Mouse (Mus musculus): ENCODE measurements around the gene Serpinb9b.

The Serpinb9b gene

DNA sequence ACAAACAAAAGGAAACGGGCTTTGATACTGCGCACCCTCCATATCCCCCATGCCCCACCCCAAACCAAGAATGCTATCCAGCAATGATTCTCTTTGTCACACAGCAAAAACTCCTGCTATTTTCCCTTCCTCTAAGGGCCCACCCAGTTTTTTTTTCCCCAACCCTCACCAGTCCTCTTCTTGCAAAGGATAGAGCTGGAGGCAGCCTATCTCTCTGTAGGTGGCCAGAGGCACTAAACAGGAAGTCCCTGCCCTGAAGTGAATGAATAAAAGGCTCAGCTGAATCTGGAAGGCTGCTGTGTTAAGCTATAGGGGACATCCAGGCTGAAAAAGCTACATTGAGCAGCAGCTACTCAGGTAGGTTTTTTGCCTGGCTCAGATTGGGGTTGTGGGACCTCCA lies at the start of gene Serpinb9b:
Gene Serpinb9b, plus strand, starts transcription at position 173 of the 400 bp plus-strand sequence.
- no peak for DNase-seq (ENCODE audit: inconsistent age in 2 of 2, low spot score in 1 of 2)

DNA sequence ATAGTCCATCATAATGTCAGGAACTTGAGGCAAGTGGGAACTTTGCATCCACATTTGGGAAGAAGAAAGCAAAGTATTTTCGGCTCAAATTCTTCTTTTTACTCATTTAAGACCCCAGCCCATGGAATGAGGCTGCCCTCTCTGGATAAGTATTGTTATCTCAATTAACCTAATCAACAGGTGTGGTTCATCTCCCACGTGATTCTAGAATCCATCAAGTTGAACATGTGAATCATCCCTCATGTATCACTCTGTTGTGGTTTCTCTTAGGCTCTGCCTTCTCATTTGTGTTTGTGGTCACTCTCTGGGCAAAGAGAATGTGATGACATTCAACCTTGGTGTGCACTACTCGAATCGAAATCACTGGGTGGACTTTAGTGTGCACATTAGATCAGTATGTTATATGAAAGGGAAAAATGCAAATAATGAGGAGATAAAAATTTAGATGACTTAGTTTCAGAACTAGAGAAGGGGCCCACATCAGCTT lies 44.6 kb upstream of the Serpinb9b start:
- no peak for DNase-seq (ENCODE audit: inconsistent age in 2 of 2, low spot score in 1 of 2)

DNA sequence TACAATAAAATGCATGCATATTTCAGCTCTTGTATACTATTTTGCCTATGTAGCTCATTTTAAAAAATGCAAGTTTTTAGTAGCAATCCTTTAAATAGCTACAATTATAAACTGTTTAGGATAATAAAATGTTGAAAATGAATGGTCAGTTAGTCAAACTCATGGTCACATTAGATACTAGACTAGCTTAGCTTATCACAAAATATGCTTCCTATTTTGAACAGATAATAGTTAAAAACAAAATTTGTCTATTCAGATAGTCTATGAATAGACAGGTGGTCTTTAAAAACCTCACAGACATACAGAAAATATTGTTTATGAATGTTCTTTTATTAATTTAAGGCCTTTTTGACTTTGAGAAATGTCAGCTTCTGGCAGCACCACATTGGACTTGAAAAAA lies 41.0 kb upstream of the Serpinb9b start:
- DNase-seq (ENCODE audit: inconsistent age in 2 of 2, low spot score in 1 of 2): no peak

DNA sequence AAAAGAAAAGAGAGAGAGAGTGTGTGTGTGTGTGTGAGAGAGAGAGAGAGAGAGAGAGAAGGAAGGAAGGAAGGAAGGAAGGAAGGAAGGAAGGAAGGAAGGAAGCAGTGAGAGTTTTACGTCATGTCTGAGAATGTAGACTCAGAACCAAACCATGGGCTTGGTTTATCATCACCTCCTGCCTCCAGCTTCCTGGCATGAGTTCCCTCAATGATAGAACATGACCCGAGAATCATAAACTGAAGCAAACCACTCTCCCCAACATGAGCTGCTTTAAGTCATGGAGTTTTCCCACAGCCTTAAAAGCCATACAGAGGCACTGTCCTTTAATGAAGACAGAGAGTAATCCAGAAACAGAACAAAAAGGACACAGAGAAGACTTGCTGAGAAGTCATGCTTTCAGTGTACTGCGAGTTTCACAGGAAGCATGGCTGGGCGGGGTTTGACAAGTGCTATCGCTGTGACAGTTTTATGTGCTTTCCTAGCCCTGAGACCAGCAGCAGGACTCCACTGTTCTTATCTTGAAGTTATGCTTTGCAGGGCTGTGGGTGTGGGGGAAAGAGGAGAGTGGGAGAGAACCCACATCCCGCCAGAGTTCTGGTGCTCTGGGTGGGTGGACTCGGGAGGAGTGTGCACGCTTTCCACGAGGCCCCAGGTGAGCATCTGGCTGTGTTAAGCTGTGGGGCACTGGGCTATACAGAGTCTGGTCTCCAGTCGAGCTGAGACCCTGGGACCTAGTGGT lies 33.9 kb upstream of the Serpinb9b start:
- peak; percentile 48 to 81 for DNase-seq (ENCODE audit: inconsistent age in 2 of 2, low spot score in 1 of 2)

DNA sequence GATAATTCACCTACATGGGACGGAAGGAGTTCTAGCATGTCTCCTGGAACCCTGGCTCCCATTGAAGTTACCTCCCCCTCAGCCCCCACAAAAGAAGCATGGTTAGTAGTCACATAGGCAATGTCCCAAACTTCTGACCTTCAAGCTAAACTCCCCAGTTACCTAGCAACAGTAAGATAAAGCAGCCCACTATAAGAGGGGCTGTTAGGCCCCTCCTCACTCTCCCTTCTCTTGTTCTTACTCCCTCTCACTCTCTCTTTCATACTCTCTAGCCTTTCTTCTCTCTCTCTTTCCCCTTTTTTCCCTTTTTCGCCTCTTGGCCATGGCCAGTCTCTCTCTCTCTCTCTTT lies 33.3 kb upstream of the Serpinb9b start:
- no peak for DNase-seq (ENCODE audit: inconsistent age in 2 of 2, low spot score in 1 of 2)

DNA sequence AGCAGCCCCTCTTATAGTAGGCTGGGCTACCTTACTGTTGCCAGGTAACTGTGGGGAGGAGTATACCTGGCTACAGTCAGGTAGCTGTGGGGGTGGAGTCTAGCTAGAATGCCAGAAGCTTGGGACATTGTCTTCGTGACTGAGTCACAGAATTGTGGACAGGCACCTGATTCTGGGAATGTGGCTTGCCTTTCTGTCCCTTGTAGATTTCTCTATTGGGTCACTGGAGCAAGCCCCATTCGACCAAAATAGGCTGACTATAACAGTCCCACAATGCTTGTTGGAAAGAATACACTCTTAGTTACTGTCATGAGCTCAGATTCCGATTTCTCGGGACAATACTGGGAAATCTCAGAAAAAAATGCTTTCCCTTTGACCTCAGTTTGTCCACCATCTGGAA lies 32.2 kb upstream of the Serpinb9b start:
- DNase-seq (ENCODE audit: inconsistent age in 2 of 2, low spot score in 1 of 2): peak; percentile 23 to 80

DNA sequence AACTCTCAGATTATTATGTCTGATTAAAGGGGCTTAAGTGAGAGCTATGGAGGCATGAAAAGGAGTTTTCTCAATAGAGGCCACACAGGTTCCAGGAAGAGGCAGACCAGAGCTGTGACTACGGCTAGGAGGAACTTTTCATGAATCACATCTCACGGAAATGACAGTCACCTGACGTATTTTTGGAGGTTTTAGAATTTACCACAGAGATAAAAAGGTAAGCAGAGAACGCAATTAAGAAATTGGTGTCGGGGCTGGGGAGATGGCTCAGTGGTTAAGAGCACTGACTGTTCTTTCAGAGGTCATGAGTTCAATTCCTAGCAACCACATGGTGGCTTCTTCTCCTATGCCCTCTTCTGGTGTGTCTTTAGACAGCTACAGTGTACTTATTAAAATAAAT lies 25.9 kb upstream of the Serpinb9b start:
- DNase-seq (ENCODE audit: inconsistent age in 2 of 2, low spot score in 1 of 2): no peak

DNA sequence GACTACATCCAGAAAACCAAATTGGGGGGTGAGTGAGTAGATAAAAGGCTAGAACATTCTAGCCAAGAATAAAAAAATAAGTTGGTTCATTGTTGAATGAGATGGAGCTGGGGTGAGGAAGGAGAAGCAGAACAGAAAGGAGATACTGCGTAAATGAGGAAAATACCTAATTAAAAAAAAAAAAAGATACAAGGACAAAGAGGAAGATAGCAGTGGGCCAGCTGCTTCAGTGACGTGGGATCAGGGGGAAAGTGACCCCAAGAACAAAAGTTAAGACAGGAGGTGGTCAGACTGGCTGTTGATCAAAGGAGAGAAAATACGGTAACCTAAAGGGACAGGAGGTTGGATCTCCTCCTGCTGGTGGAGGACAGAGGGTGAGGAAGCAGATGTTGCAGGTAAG lies 24.3 kb upstream of the Serpinb9b start, which contains the start of gene Serpinb9:
Gene Serpinb9, plus strand, starts transcription at position 301 of the 400 bp plus-strand sequence.
- DNase-seq (ENCODE audit: inconsistent age in 2 of 2, low spot score in 1 of 2): no peak

DNA sequence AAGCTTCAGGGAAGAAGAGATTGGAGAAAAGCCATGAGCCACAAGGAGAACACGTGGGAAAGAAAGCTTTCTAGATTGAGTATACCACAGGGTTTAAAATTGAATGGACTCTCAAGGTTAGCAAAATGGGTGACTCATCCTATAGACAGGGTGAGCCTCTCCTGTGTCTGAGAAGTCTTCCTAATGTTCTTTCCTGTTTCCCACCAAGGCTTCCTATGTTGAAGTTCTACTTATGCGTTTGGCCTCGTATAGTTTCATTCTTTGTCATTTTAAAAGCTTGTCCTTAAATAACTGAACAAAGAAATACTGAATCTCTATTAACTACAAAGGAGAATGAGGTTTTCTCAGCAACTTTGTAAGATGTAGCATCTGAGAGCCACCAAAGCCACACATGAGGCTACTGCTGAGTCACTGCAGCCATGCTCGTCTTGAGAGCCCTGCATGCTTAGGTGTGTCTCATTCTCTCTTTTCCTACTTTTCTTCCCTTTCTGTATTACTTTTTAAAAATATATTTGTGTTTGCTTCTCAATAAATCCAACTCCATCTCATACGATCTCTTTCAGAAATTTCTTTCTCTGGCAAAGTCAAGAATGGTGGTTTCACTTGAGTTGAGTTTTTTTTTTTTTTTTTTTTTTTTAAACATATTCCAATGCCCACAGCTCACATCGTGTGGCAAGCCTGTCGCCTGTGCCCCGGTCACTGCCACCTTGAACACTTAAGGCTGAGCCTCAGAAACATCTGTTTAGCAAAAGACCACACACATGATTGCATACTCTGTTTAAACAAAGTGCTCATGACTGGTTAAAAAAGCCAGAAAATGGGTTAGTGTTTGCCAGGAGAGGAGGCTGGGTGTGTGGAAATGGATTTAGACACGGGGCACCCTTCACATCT lies 23.4 kb upstream of the Serpinb9b start:
- peak in 1 of 2 experiments; percentile 55 for DNase-seq (ENCODE audit: inconsistent age in 2 of 2, low spot score in 1 of 2)

DNA sequence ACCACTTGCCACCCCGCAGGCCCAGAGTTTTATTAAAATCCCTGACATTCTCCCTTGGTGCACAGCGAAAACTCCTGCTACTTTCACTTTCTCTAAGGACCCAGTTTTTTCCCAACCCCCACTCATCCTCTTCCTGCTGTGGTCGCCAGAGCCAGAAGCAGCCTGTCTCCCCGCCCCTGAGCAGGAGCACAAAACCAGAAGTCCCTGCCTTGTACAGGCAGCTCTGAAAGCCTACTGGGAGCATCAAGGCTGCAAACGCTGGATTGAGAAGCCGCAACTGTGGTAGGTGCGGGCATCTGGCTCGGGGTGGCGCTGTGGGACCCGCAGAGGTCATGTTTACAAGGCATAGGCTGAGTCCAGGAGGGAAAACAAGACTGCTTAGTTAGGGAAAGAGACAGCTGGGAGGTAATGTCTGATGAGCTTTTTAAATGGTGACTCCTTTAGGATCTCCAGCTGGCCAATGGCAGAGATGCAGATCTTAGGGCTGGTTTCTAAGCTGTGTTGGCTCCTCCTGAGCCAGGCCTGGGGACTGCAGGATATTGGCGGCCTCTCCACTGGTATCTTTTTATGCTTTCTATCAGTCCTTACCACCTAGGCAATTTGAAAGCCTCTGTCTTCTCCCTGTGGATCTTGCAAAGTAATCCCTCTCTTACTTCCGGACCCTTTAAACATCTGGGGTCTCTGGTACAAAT lies 22.7 kb upstream of the Serpinb9b start:
- peak; percentile 93 to 98 for DNase-seq (ENCODE audit: inconsistent age in 2 of 2, low spot score in 1 of 2)

DNA sequence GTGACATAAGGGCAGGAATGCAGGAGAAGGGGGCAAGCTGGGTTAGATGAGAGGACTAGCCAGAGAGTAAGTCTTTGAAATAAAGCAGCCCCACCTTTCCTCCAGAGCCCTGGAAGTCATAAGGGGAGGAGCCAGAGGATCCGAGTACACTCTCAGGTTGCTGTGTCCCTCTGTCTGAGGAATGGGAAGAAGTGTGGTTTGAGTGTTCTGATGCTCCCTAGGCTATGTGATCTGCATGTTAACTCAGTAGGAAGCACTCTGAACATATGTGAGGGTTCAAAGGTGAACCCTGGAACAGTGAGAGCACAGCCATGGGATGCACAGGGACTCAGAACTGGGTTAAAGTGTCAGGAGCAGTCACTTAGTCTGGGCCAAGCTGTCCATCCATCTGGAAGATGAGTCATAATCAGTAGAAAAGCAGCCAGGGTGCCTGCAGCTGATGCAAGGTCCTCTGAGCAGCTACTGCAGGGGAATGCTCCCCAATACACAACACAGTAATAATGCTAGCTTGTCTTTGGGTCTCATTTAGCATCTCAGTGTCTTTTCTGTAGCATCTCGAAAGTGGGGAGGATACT lies 21.6 kb upstream of the Serpinb9b start:
- peak; percentile 22 to 74 for DNase-seq (ENCODE audit: inconsistent age in 2 of 2, low spot score in 1 of 2)

DNA sequence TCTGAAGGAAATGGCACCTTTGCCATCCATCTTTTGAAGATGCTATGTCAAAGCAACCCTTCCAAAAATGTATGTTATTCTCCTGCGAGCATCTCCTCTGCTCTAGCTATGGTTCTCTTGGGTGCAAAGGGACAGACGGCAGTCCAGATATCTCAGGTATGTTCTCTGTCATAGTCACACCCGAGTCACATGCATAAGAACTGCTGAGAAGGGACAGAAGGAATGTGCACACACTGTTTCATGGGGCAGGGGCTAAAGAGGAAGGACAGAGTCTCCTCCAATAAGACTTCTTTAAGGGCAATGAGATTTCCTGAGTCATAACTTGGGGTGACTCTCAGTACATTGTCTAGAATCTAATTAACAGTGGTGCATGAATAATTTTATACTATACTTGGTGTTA lies 20.7 kb upstream of the Serpinb9b start:
- DNase-seq (ENCODE audit: inconsistent age in 2 of 2, low spot score in 1 of 2): no peak

DNA sequence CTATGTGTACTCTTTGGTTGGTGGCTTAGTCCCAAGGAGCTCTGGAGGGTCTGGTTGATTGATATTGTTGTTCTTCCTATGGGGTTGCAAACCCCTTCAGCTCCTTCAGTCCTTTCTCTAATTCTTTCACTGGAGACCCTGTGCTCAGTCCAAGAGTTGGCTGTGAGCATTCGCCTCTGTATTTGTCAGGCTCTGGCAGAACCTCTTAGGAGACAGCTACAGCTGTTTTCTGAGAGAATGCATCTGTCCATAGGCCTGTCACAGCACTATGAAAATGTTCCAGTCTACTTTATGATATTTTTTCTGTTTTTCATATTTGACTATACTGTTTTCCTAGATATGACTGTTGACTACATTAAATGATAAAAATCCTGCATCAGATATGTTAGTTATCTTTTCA lies 14.8 kb upstream of the Serpinb9b start:
- DNase-seq (ENCODE audit: inconsistent age in 2 of 2, low spot score in 1 of 2): no peak

DNA sequence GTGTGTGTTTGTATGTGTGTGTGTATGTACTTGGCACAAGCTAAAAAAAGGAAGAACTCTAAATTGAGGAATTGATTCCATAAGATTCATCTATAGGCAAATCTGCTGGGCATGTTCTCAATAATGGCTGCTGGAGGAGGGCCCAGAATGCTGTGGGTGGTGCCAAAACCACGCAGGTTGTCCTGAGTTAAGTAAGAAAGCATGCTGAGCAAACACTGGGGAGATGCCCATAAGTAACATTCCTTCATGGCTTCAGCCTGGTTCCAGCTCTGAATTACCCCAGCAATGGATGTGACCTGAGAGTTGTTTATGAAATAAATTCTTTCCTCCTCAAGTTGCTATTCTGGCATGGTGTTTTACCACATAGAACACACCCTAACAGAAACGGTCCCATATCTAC lies 13.9 kb upstream of the Serpinb9b start:
- no peak for DNase-seq (ENCODE audit: inconsistent age in 2 of 2, low spot score in 1 of 2)

DNA sequence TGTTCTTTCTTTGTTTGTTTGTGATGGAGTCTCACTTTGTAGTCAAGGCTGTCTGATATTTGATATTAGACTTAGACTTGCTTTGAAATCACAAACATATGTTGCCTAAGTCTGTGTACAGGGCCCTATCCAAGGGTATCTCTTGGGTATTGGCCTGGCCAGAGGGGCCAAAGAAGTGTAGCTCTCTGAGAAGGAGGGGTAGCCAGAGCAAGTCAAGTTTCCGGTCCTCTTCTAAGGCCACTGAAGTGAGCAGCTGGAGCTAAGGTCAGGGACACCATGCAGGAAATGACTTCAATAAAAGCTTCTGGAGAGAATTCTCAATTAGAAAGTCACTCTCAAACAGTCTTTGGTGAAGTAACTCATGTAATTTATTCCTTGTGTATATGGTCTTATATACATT lies 4.8 kb upstream of the Serpinb9b start:
- DNase-seq (ENCODE audit: inconsistent age in 2 of 2, low spot score in 1 of 2): no peak

DNA sequence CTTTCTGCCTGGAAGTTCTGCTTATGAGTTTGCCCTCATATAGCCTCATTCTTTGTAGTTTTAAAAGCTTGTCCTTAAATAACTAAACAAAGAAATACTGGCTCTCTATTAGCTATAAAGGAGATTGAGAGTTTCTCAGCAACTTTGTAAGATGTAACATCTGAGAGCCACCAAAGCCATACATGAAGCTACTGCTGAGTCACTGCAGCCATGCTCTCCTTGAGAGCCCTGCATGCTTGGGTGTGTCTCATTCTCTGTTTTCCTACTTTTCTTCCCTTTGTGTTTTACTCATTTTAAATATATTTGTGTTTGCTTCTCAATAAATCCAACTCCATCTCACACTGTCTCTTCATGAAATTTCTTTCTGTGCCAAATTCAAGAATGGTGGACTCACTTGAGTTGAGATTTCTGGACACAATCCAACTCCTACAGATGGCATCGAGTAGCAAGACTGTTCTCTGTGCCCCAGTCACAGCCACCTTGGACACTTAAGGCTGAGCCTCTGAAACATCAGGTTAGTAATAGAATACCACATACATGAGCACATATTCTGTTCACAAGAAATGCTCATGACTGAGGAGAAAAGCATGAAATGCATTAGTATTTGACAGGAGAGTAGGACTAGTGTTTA lies 674 bp upstream of the Serpinb9b start:
- DNase-seq (ENCODE audit: inconsistent age in 2 of 2, low spot score in 1 of 2): no peak

DNA sequence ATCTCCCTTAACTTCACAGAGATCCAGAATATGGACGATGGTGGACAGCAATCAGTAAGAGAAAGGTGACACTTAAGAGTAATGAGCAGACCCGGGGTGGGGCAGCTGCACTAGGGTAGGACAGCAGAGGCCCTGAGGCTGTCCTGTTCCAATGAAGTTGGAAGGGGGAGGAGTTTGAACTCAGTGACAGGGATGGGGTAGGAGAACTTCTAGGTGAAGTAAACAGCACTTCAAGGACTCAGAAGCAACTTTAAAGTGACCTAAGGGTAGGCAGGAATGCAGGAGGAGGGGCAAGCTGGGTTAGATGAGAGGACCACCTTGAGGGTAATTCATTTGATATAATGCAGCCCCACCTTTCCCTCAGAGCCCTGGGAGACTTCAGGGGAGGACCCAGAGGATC lies 930 bp downstream of the Serpinb9b start:
- no peak for DNase-seq (ENCODE audit: inconsistent age in 2 of 2, low spot score in 1 of 2)

DNA sequence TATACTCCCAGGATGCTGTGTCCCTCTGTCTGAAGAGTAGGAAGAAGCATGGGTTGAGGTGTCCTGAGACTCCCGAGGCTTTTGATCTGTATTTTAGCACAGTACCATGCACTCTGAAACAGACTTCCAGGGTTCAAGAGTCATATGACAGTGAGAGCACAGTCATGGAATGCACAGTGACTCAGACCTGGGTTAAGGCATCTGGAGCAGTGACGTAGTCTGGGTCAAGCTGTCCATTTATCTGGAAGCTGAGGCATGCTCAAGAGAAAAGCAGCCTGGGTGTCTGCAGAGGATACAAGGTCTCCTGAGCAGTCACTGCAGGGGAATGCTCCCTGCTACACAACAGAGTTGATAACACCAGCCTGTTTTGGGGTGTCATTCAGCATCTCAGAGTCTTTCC lies 1.3 kb downstream of the Serpinb9b start:
- peak; percentile 78 to 87 for DNase-seq (ENCODE audit: inconsistent age in 2 of 2, low spot score in 1 of 2)

DNA sequence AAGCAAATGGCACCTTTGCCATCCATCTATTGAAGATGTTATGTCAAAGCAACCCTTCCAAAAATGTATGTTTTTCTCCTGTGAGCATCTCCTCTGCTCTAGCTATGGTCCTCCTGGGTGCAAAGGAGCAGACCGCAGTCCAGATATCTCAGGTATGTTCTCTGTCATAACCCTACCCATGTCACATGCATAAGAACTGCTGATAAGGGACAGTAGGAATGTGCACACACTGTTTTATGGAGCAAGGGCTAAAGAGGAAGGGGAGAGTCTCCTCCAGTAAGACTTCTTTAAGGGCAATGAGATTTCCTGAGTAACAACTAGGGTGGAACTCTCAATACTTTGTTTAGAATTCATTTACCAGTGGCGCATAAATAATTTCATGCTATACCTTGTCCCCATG lies 2.3 kb downstream of the Serpinb9b start:
- peak in 1 of 2 experiments; percentile 37 for DNase-seq (ENCODE audit: inconsistent age in 2 of 2, low spot score in 1 of 2)

DNA sequence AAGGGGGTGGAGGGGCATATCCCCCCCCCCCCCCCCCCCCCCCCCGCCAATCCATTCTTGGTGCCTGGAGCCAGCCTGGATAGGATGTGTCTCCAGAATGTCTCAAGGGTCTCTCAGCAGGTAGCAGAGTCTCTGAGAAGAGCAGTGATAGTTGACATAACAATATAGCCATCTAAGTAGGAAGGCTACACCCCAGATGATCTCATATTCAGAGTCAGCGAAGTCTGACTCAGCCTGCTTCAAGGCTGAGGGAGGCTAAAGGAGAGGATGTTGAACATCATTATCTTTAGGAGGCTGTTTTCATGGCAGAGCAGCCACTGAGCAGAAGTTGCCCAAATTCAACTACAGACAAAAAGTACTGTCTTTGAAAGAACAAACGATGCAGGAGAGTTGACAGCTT lies 3.1 kb downstream of the Serpinb9b start:
- DNase-seq (ENCODE audit: inconsistent age in 2 of 2, low spot score in 1 of 2): peak; percentile 57 to 77

DNA sequence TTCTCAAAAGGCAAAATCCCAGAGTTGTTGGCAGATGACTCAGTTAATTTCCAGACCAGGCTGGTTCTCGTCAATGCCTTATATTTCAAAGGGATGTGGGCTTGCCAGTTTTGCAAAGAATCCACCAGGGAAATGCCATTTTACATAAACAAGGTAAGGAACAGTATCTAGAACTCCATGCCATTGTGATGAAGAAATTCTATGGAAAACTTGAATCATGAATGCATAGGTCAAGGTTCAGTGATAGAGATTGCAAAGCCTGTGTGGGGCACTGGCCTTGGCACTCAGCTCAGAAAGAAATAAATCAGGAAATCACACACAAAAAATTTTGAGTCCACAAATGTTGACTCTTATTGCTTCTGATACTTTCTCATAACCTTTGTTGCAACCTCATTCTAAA lies 8.3 kb downstream of the Serpinb9b start:
- peak; percentile 34 to 88 for DNase-seq (ENCODE audit: inconsistent age in 2 of 2, low spot score in 1 of 2)
